Mouse (Mus musculus): Measurements from ENCODE around the gene Trpv5. TPM values are rescaled to one million over a fixed set of nuclear protein-coding genes. Genes with fewer than 3 reads are reported as not detected.

The Trpv5 gene
- not detected in 3 replicates for total RNA-seq (2017)

DNA sequence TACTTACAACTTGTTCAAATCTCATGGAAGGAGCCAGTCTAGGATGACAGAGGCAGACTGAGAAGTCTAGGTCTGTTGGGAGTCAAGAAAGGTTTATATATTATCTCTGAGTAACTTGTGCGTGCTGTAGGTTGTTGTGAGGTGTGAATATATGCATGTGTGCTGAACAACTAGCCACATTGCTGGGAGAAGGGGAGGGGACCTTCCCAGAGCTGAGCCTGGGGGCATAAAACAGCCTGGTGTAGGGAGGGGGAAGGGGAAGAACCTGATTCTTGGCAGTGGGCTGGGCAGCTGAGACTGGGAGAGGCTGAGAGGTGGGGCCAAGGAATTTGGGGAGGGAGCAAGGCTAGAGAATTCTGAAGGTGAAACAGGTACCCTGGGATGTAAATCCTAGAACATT is at the start of gene Trpv5:
TSS of gene Trpv5 (minus strand) at position 101 of the 400 bp plus-strand sequence.
- no peak for ATAC-seq (replicated peaks; ENCODE audit: insufficient number of reproducible peaks, low FRiP score, low TSS enrichment, poor library complexity, severe bottlenecking)

GRCm38 (mm10) chr6:41727989-41728609 is 47.5 kb upstream of the Trpv5 start:
- ATAC-seq (replicated peaks; ENCODE audit: insufficient number of reproducible peaks, low FRiP score, low TSS enrichment, poor library complexity, severe bottlenecking), result no peak

DNA sequence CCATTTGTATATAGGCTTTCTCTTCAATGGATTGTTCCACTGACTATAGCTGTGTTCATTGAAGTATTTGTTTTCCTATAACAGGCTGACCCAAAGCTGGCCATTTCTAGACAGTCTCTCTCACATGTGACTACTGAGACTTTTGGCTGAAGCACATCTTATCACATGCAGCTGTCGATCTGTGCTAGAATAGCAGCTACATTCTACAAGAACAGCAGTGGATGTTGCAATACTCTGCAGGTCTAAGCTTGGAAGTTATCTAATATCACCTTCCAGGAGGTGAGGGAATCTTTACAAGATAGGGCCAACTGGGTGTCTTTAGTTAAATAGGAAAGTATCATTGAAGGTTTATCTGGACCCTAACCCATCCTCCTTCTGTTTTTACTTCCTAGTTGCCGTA is 40.9 kb upstream of the Trpv5 start:
- no peak for ATAC-seq (replicated peaks; ENCODE audit: insufficient number of reproducible peaks, low FRiP score, low TSS enrichment, poor library complexity, severe bottlenecking)

- no peak for ATAC-seq (replicated peaks; ENCODE audit: insufficient number of reproducible peaks, low FRiP score, low TSS enrichment, poor library complexity, severe bottlenecking)
These were observed 29.7 kb upstream of the Trpv5 start for GRCm38 (mm10) chr6:41710281-41710680.

DNA sequence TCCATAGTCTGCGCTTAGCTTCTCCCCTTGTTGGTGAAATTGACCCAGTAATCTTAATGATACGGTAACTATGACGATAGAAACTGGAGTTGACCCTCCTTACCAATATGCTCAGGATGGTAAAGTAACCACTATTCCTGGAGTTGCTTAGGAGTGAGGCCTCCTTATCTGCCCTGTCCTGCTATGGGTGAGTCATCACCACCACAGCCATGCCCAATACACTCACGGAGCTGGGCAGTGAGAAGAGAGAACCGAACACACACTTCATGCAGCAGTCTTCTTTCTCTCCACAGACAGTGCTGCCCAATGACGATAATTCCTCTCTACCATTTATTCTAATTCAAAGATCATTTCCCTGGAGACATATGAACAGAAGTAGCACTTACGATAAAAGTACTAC is 25.7 kb upstream of the Trpv5 start:
- ATAC-seq (replicated peaks; ENCODE audit: insufficient number of reproducible peaks, low FRiP score, low TSS enrichment, poor library complexity, severe bottlenecking), result no peak

GRCm38 (mm10) chr6:41704123-41704522 is 23.6 kb upstream of the Trpv5 start, which contains the start of gene Kel:
Gene Kel, minus strand, starts transcription at chr6:41704339.
- ATAC-seq (replicated peaks; ENCODE audit: insufficient number of reproducible peaks, low FRiP score, low TSS enrichment, poor library complexity, severe bottlenecking), result no peak

DNA sequence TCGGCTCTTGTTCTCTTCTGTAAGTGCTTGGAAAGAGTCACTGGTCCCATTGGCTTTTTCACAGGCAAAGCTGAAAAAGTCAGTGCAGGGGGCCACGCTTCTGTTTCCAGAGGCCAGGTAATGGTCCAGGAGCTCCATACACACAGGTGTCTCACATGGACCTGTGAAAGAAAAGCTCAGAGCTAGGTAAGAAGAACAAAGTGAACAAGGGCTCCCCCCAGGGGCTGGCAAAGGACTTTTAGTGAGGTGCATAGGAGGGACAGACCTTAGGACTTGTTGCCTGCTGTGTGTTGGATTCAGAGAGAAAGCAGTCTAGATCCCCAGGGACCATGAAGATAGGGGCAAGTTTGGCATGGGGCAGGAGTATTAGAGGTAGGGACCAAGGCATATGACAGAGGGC is 22.4 kb upstream of the Trpv5 start:
- no peak for ATAC-seq (replicated peaks; ENCODE audit: insufficient number of reproducible peaks, low FRiP score, low TSS enrichment, poor library complexity, severe bottlenecking)

GRCm38 (mm10) chr6:41701245-41701644 is 20.7 kb upstream of the Trpv5 start:
- ATAC-seq (replicated peaks; ENCODE audit: insufficient number of reproducible peaks, low FRiP score, low TSS enrichment, poor library complexity, severe bottlenecking), result no peak

GRCm38 (mm10) chr6:41694407-41694806 is 13.8 kb upstream of the Trpv5 start:
- no peak for ATAC-seq (replicated peaks; ENCODE audit: insufficient number of reproducible peaks, low FRiP score, low TSS enrichment, poor library complexity, severe bottlenecking)

- no peak for ATAC-seq (replicated peaks; ENCODE audit: insufficient number of reproducible peaks, low FRiP score, low TSS enrichment, poor library complexity, severe bottlenecking)
These were observed 11.6 kb upstream of the Trpv5 start for GRCm38 (mm10) chr6:41692200-41692599.

DNA sequence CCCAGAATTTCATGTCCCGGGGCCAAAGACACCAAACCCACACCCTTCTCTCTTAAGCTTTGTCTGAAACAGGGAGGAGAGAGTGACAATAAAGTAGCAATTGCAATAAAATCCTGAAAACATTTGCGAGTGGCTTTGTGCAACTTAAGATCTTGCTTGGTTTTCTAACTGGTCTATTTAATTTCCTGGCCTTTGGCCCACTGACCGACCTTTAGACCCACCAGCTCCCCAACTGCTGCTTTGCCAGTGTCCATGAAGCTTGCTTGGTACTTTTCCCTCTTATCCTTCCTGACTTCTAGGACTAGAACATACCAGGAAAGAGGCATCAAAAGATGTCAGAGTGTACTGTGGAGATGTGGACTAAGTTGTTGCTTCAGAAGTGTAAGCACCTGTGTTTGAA is 5.0 kb upstream of the Trpv5 start:
- no peak for ATAC-seq (replicated peaks; ENCODE audit: insufficient number of reproducible peaks, low FRiP score, low TSS enrichment, poor library complexity, severe bottlenecking)

GRCm38 (mm10) chr6:41684911-41685310 is 4.3 kb upstream of the Trpv5 start:
- no peak for ATAC-seq (replicated peaks; ENCODE audit: insufficient number of reproducible peaks, low FRiP score, low TSS enrichment, poor library complexity, severe bottlenecking)

GRCm38 (mm10) chr6:41684131-41684530 is 3.6 kb upstream of the Trpv5 start, which contains the start of gene Llcfc1:
Gene Llcfc1, plus strand, starts transcription at chr6:41684431.
- no peak for ATAC-seq (replicated peaks; ENCODE audit: insufficient number of reproducible peaks, low FRiP score, low TSS enrichment, poor library complexity, severe bottlenecking)

- no peak for ATAC-seq (replicated peaks; ENCODE audit: insufficient number of reproducible peaks, low FRiP score, low TSS enrichment, poor library complexity, severe bottlenecking)
These were observed 1.1 kb upstream of the Trpv5 start for GRCm38 (mm10) chr6:41681656-41682055.

DNA sequence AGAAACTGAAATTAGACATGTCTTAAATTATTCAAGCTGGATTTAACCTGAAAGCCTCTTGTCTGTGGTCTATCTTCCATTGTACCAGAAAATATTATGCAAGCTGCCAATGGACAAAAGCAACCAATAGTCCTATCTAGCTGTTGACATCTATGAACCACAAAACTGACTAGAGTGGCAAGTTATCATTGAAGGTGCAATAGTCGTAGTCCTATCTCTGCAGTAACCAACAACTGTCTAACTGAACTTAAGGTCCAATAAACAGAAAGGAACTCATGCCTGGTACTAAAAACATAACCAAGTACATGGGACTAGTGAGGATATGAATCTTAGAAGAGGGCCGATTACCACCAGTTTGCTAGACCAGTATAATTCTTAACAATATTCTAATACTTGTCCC is 4.0 kb downstream of the Trpv5 start:
- ATAC-seq (replicated peaks; ENCODE audit: insufficient number of reproducible peaks, low FRiP score, low TSS enrichment, poor library complexity, severe bottlenecking), result no peak

DNA sequence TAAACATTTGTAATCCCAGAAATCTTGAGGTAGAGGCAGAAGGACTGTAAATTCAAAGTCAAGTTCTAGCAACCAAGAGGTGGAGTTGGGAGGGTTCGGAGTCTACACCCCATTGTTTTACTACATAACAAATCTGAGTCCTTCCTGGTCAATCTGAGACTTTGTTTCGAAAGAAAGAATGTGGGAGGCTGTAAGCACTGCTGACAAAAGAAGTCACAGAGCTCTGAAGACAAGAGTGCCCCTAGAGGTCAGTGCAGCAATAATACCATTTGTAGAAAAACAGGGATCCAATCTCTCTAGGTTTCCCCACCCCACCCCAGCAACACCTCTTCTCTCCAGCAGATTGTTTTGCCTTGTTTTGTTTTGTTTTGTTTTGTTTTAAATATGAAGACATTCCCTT is 18.2 kb downstream of the Trpv5 start:
- no peak for ATAC-seq (replicated peaks; ENCODE audit: insufficient number of reproducible peaks, low FRiP score, low TSS enrichment, poor library complexity, severe bottlenecking)

- no peak for ATAC-seq (replicated peaks; ENCODE audit: insufficient number of reproducible peaks, low FRiP score, low TSS enrichment, poor library complexity, severe bottlenecking)
These were observed 22.1 kb downstream of the Trpv5 start for GRCm38 (mm10) chr6:41658487-41658886.

GRCm38 (mm10) chr6:41654648-41655047 is 25.9 kb downstream of the Trpv5 start:
- ATAC-seq (replicated peaks; ENCODE audit: insufficient number of reproducible peaks, low FRiP score, low TSS enrichment, poor library complexity, severe bottlenecking), result no peak

- ATAC-seq (replicated peaks; ENCODE audit: insufficient number of reproducible peaks, low FRiP score, low TSS enrichment, poor library complexity, severe bottlenecking), result no peak
These were observed 27.4 kb downstream of the Trpv5 start for GRCm38 (mm10) chr6:41653173-41653572.

DNA sequence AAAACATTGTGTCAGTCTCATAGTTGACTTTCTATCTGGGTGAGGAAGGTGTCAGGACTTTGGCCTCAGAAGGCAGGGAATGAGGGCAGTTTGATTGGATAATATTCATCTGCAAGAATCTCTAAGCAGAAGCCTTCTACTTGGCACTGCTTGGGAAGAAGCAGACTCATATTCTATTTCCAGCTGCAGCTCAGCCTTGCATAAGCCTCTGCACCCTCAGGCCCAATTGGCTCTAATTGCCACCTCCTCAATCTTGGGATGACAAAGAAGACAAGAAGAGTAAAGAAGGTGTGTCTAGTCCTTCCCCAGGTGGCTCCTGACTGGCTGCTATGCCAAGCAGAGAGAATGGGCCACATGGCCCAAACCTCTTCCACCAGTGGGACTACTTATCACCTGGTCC is 33.9 kb downstream of the Trpv5 start:
- no peak for ATAC-seq (replicated peaks; ENCODE audit: insufficient number of reproducible peaks, low FRiP score, low TSS enrichment, poor library complexity, severe bottlenecking)

- ATAC-seq (replicated peaks; ENCODE audit: insufficient number of reproducible peaks, low FRiP score, low TSS enrichment, poor library complexity, severe bottlenecking), result no peak
These were observed 34.3 kb downstream of the Trpv5 start for GRCm38 (mm10) chr6:41646220-41646619.
